In the genomic region with DNA sequence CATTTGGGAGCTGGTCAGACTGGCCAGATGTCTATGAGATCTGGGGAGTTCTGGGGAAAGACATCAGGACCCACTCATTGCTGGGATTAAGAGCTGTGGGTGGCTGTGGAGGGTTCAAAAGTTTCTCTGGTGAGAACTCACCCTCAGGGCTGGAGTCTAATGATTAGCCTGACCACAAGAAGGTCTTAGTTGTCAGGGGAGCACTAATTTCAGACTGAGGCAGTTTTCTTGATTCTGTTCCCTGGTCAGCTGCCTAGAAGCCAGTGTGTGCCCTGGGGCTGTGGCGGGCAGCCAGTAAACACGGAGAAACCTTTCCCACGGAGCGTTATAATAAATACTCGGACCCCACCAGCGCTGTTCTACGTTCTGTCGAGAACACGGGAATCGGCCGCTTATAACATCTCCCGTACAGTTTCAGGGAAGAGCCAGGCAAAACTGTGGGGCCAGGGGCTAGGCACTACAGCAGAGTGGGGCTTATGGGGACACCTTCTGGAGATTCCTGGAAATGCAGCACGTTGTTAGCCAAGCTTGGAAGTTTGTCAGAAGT, we compare ENCODE assay signal across 8 mouse cellular contexts. TPM values are rescaled to one million over a fixed set of nuclear protein-coding genes. Genes with fewer than 3 reads are reported as not detected.
DNase-seq lines count a peak whose midpoint lies in the region; ATAC-seq and TF ChIP-seq lines count a peak whose summit lies in the region.

No protein-coding gene starts in this region.

- peak overlapping the region; percentile 49 for H3K9ac ChIP-seq in intestine, embryonic 15.5 days
- peak overlapping the region; percentile 31 for H3K9ac ChIP-seq in liver, adult 2 months (ENCODE audit: low read depth, low read length)
- H3K9ac ChIP-seq in midbrain, postnatal 0 days (replicated peaks; ENCODE audit: low read length, poor library complexity, severe bottlenecking) = peak overlapping the region; percentile 46; the same call in 1 of the 2 replicates

- H3K27me3 ChIP-seq in intestine, embryonic 15.5 days (replicated peaks) = no peaks in the 10 kb centered on the region
- H3K27me3 ChIP-seq in liver, adult 2 months (ENCODE audit: control insufficient read depth, insufficient read depth, low read length) = no peaks in the 10 kb centered on the region
- H3K27me3 ChIP-seq in midbrain, postnatal 0 days (ENCODE audit: insufficient read depth, low read length) = no peaks in the 10 kb centered on the region

- intact Hi-C loops in gastrocnemius, postnatal 14 days (cut with DNase I; ENCODE audit: low total_unique reads) = loop anchor here (5.0 kb wide), 1 partner anchor 197 kb away; no protein-coding TSS in a partner anchor

- peak; percentile 84 for DNase-seq in 3T3-L1 (ENCODE audit: low read depth, low spot score)
- peak; percentile 76 for DNase-seq in ZHBTc4 (ENCODE audit: low read depth, low spot score)
- DNase-seq in gastrocnemius, postnatal 14 days = peak; percentile 63
- DNase-seq in liver, adult 2 months (ENCODE audit: extremely low read depth, low read depth, low spot score) = peak; percentile 63
- DNase-seq in midbrain, postnatal 0 days (ENCODE audit: low spot score) = peak; percentile 88
- DNase-seq in thymus, postnatal 0 days (ENCODE audit: low spot score) = peak; percentile 38

- peak; percentile 83 for TF ChIP-seq CTCF in liver, adult 2 months (IDR thresholded peaks at IDR 0.05; ENCODE audit: low read depth, low read length)
- TF ChIP-seq CTCF in midbrain, postnatal 0 days (IDR thresholded peaks at IDR 0.05) = peak; percentile 92

- peak overlapping the region; percentile 39 for H3K4me3 ChIP-seq in intestine, embryonic 15.5 days (replicated peaks)
- peak overlapping the region; percentile 7 for H3K4me3 ChIP-seq in liver, adult 2 months (ENCODE audit: insufficient read depth, low read depth, low read length)
- peak overlapping the region; percentile 28 for H3K4me3 ChIP-seq in midbrain, postnatal 0 days (ENCODE audit: low read depth, low read length)

- TF ChIP-seq POLR2A in liver, adult 2 months (IDR thresholded peaks at IDR 0.05; ENCODE audit: extremely low read depth, insufficient read depth, low read length) = no peak

- ATAC-seq in common myeloid progenitor, adult 5-6 weeks (replicated peaks; ENCODE audit: low read depth, poor library complexity, severe bottlenecking) = peak; percentile 64
- peak; percentile 80 for ATAC-seq in intestine, embryonic 15.5 days
- ATAC-seq in midbrain, postnatal 0 days (ENCODE audit: low FRiP score) = peak; percentile 71

- peaks cover 6% of the 10 kb centered on the region; the same call in 1 of the 2 replicates for H3K4me1 ChIP-seq in intestine, embryonic 15.5 days (replicated peaks)
- H3K4me1 ChIP-seq in liver, adult 2 months (ENCODE audit: control insufficient read depth, insufficient read depth, low read length) = peaks cover 8% of the 10 kb centered on the region
- no peaks in the 10 kb centered on the region for H3K4me1 ChIP-seq in midbrain, postnatal 0 days (ENCODE audit: insufficient read depth, low read length)

- no peaks in the 10 kb centered on the region for H3K79me2 ChIP-seq in liver, adult 2 months (ENCODE audit: control insufficient read depth, insufficient read depth, low read length)

- H3K36me3 ChIP-seq in intestine, embryonic 15.5 days = no peaks in the 10 kb centered on the region
- no peaks in the 10 kb centered on the region for H3K36me3 ChIP-seq in liver, adult 2 months (ENCODE audit: control insufficient read depth, insufficient read depth, low read length)
- no peaks in the 10 kb centered on the region for H3K36me3 ChIP-seq in midbrain, postnatal 0 days (ENCODE audit: insufficient read depth, low read length)

- no peaks in the 10 kb centered on the region for H3K9me3 ChIP-seq in intestine, embryonic 15.5 days
- no peaks in the 10 kb centered on the region for H3K9me3 ChIP-seq in midbrain, postnatal 0 days (ENCODE audit: low read length)

- H3K27ac ChIP-seq in intestine, embryonic 15.5 days = no peak overlapping the region; the same call in 1 of the 2 replicates
- peak overlapping the region; percentile 51 for H3K27ac ChIP-seq in liver, adult 2 months (replicated peaks; ENCODE audit: insufficient read depth, low read depth, low read length)
- 0 out of 2 replicates have a peak overlapping the region, but pooled peaks have one; percentile 43 for H3K27ac ChIP-seq in midbrain, postnatal 0 days (ENCODE audit: low read depth, low read length)

- WGBS in intestine, embryonic 15.5 days = 11% methylated on average over 13 of the region's 13 CpGs
- WGBS in liver, adult 2 months = 2% methylated on average over 13 of the region's 13 CpGs
- 3% methylated on average over 13 of the region's 13 CpGs for WGBS in midbrain, postnatal 0 days

- peak overlapping the region; percentile 79 for H3K4me2 ChIP-seq in intestine, embryonic 15.5 days (replicated peaks)
- peak overlapping the region; percentile 73 for H3K4me2 ChIP-seq in midbrain, postnatal 0 days (ENCODE audit: low read depth, low read length, poor library complexity, severe bottlenecking)

RNA-seq across cellular contexts. Expression of gene Pygl, which starts 3.7 kb away (rescaled TPM):
- total RNA-seq in common myeloid progenitor, adult 5-6 weeks (2017) = 50.0 and 58.2 TPM in 2 replicates
- total RNA-seq in gastrocnemius, postnatal 14 days (2021) = 1 to 10 TPM; 2.2 to 3.2 TPM
- polyA plus RNA-seq in intestine, embryonic 15.5 days (2015; fragmentation: Nextera tagmentation; extraction: Ambion mirVana) = 24.3 and 24.5 TPM in 2 replicates
- total RNA-seq in liver, adult 2 months (2014; rRNA removed) = 290 and 428 TPM in 2 replicates
- polyA plus RNA-seq in liver, adult 2 months (2012; rRNA removed) = 281 and 298 TPM in 2 replicates
- 10.7 and 12.4 TPM in 2 replicates for total RNA-seq in midbrain, postnatal 0 days (2014; rRNA removed)
- polyA plus RNA-seq in midbrain, postnatal 0 days (2015; fragmentation: Nextera tagmentation; extraction: Ambion mirVana) = 8.9 TPM in 2 replicates
- 14.4 and 16.1 TPM in 2 replicates for polyA plus RNA-seq in thymus, postnatal 0 days (2015; fragmentation: Nextera tagmentation; extraction: Ambion mirVana)

Comparison
In these comparisons a context has a peak if more than half of its experiments do, and no peak if none do; other contexts are left out.
1. DNase-seq: peak in every context shown above with its lines; median percentile 88 in midbrain, postnatal 0 days; 84 in 3T3-L1; 76 in ZHBTc4; 63 in gastrocnemius, postnatal 14 days; 63 in liver, adult 2 months; 38 in thymus, postnatal 0 days.